Mouse (Mus musculus) heart, adult 9 months (tissue): ENCODE data around the gene Kcnk4.
A peak's percentile ranks its signal among the peaks of the same experiment; 100 is the strongest.
"Not testable (repeated sequence)": the region's sequence is repeated elsewhere in the genome, so short reads cannot be mapped to it uniquely, and the experiment has no call there.

Source experiments
- DNase-seq, 2 experiments: peaks; one replicate each; pipeline ENCODE4 v3.0.0; 2022; ENCODE audit warnings: low spot score in 2 of 2

Kcnk4 gene

GRCm38 (mm10) chr19:6916496-6916895 lies 17.8 kb downstream of the Kcnk4 start:
- DNase-seq = no peak

GRCm38 (mm10) chr19:6915276-6915675 lies 19.0 kb downstream of the Kcnk4 start:
- DNase-seq = no peak

- DNase-seq = no peak
Measured at GRCm38 (mm10) chr19:6914540-6914939, 19.8 kb downstream of the Kcnk4 start.

- DNase-seq = no peak
Measured at GRCm38 (mm10) chr19:6913991-6914390, 20.3 kb downstream of the Kcnk4 start.

- no peak for DNase-seq
Measured at GRCm38 (mm10) chr19:6913036-6913435, 21.3 kb downstream of the Kcnk4 start.

GRCm38 (mm10) chr19:6912205-6912970 lies 21.9 kb downstream of the Kcnk4 start:
- DNase-seq = no peak

- DNase-seq = no peak
Measured at GRCm38 (mm10) chr19:6911101-6912074, 22.9 kb downstream of the Kcnk4 start.

- not testable (repeated sequence) for DNase-seq
Measured at GRCm38 (mm10) chr19:6910306-6910705, 24.0 kb downstream of the Kcnk4 start.

GRCm38 (mm10) chr19:6909507-6910289 lies 24.6 kb downstream of the Kcnk4 start, which contains the start of the genes Trmt112 and Prdx5:
Gene Trmt112, plus strand, starts transcription at chr19:6909698.
Gene Prdx5, minus strand, starts transcription at chr19:6910106.
- DNase-seq = peak; percentile 89 to 92

GRCm38 (mm10) chr19:6909021-6909420 lies 25.3 kb downstream of the Kcnk4 start:
- no peak for DNase-seq

- DNase-seq = no peak
Measured at GRCm38 (mm10) chr19:6907811-6908540, 26.3 kb downstream of the Kcnk4 start.

GRCm38 (mm10) chr19:6907094-6907493 lies 27.2 kb downstream of the Kcnk4 start:
- DNase-seq = no peak

GRCm38 (mm10) chr19:6906199-6906598 lies 28.1 kb downstream of the Kcnk4 start:
- no peak for DNase-seq

GRCm38 (mm10) chr19:6905498-6906159 lies 28.7 kb downstream of the Kcnk4 start:
- no peak for DNase-seq

GRCm38 (mm10) chr19:6904846-6905245 lies 29.5 kb downstream of the Kcnk4 start:
- DNase-seq = no peak

GRCm38 (mm10) chr19:6903031-6903430 lies 31.3 kb downstream of the Kcnk4 start:
- DNase-seq = no peak

GRCm38 (mm10) chr19:6899641-6900040 lies 34.7 kb downstream of the Kcnk4 start:
- DNase-seq = no peak

GRCm38 (mm10) chr19:6895608-6896305 lies 38.6 kb downstream of the Kcnk4 start:
- DNase-seq = not testable (repeated sequence)

- DNase-seq = no peak
Measured at GRCm38 (mm10) chr19:6893731-6894451, 40.4 kb downstream of the Kcnk4 start.
